Mouse (Mus musculus) heart, embryonic 12.5 days (tissue): ENCODE results near the gene Stk38. TPM values are rescaled to one million over a fixed set of nuclear protein-coding genes. Genes with fewer than 3 reads are reported as not detected.
"Not testable (repeated sequence)": the region's sequence is repeated elsewhere in the genome, so short reads cannot be mapped to it uniquely, and the experiment has no call there.

Source experiments
- ATAC-seq: fragments of 200-750 bp; cut with Nextera tagmentation; 2 replicates; pipeline ENCODE4 v1.8.0; 2017; ENCODE audit warnings: moderate TSS enrichment, moderate library complexity; ENCODE audit not compliant: insufficient number of reproducible peaks, low FRiP score
- H3K27ac ChIP-seq: fragments of 300-500 bp; sonication (generic); 2 replicates; pipeline ENCODE4 v1.5.1; 2016; ENCODE audit warnings: mild to moderate bottlenecking, moderate library complexity; ENCODE audit not compliant: poor library complexity, severe bottlenecking
- H3K27me3 ChIP-seq: fragments of 300-500 bp; sonication (generic); replicated peaks from 2 replicates; pipeline ENCODE4 v1.6.1; 2016; ENCODE audit warnings: mild to moderate bottlenecking, moderate library complexity
- H3K36me3 ChIP-seq: fragments of 300-500 bp; sonication (generic); 2 replicates; pipeline ENCODE4 v1.6.1; 2016; ENCODE audit warnings: mild to moderate bottlenecking, moderate library complexity
- H3K4me1 ChIP-seq: fragments of 300-500 bp; sonication (generic); replicated peaks from 2 replicates; pipeline ENCODE4 v1.6.1; 2016; ENCODE audit warnings: mild to moderate bottlenecking
- H3K4me2 ChIP-seq: fragments of 300-500 bp; sonication (generic); 2 replicates; pipeline ENCODE4 v1.6.1; 2016; ENCODE audit warnings: mild to moderate bottlenecking, moderate library complexity
- H3K4me3 ChIP-seq: fragments of 300-500 bp; sonication (generic); 2 replicates; pipeline ENCODE4 v1.5.1; 2016; ENCODE audit warnings: mild to moderate bottlenecking
- H3K9ac ChIP-seq: fragments of 300-500 bp; sonication (generic); 2 replicates; pipeline ENCODE4 v1.6.1; 2016; ENCODE audit warnings: mild to moderate bottlenecking, moderate library complexity
- H3K9me3 ChIP-seq: fragments of 300-500 bp; sonication (generic); replicated peaks from 2 replicates; pipeline ENCODE4 v1.6.1; 2016; ENCODE audit warnings: mild to moderate bottlenecking, moderate library complexity
- WGBS: fragments of 180-500 bp; shearing (Covaris S2); methylation state at CpG from one replicate; pipeline ENCODE4 v1.1.7; 2016; 5-methylcytosine and 5-hydroxymethylcytosine counted together
- polyA plus RNA-seq: library from polyadenylated mRNA; unstranded; fragments of >200 nt; fragmentation: Nextera tagmentation; extraction: Ambion mirVana; gene quantifications from 2 replicates; pipeline ENCODE4 v1.2.1, GENCODE M21; 2016

The Stk38 gene
- polyA plus RNA-seq, 1 experiment from 2014 or later, result 94.3 TPM

DNA sequence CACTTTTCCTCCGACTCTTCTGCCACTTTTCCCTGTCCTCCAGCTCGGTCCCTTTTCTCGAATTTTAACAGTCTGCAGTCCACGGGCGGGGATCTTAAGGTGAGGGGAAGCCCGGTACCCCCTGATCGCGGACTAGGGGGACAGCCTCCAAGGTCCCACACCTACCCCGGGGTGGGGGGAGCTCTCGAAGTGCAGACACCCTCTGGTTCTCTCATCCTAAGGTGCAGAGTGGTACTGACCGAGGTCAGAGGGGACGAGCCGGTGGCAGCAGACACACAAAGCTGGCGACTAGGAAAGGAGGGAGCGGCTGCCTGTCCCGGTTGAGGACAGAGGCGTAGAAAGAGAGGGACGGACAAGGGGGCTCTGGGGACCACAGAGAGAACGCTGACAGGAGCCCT, 553 bp downstream of the Stk38 start:
- peak; percentile 48 for ATAC-seq
- H3K27ac ChIP-seq, result peak overlapping the region; percentile 86
- peaks cover 3% of the 10 kb centered on the region; the same call in 1 of the 2 replicates for H3K36me3 ChIP-seq
- H3K9me3 ChIP-seq, result no peaks in the 10 kb centered on the region
- peak overlapping the region; percentile 88 for H3K9ac ChIP-seq
- H3K4me3 ChIP-seq, result peak overlapping the region; percentile 75
- peaks cover 26% of the 10 kb centered on the region for H3K4me1 ChIP-seq
- peak overlapping the region; percentile 83 for H3K4me2 ChIP-seq
- H3K27me3 ChIP-seq, result no peaks in the 10 kb centered on the region
- WGBS, result 0% methylated on average over 19 of the region's 19 CpGs

DNA sequence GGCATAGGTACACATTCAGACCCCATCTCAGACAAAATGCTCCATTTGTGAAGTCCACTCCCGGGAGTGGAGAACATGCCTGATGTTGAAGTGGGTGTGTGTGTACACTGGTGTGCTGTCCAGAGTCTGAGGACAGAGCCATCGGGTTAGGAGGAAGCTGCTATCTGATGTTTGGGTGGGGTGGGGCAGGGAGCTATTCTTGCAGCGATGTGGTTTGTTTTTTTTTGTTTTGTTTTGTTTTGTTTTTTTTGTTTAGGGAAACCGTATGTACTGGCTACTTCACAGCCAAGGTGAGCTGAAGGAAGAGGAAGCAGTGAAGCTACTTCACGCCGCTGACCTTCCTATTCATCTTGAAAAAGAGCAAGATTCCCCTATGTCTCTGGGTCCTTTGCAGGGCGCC, 983 bp downstream of the Stk38 start:
- peak overlapping the region; percentile 86 for H3K27ac ChIP-seq
- 0 out of 2 replicates have a peak, but pooled peaks have one; percentile 49 for ATAC-seq
- peaks cover 26% of the 10 kb centered on the region for H3K4me1 ChIP-seq
- WGBS, result 5% methylated on average over 7 of the region's 7 CpGs
- no peaks in the 10 kb centered on the region for H3K27me3 ChIP-seq
- peak overlapping the region; percentile 83 for H3K4me2 ChIP-seq
- peak overlapping the region; percentile 88 for H3K9ac ChIP-seq
- no peaks in the 10 kb centered on the region for H3K9me3 ChIP-seq
- H3K4me3 ChIP-seq, result peak overlapping the region; percentile 75
- H3K36me3 ChIP-seq, result peaks cover 3% of the 10 kb centered on the region; the same call in 1 of the 2 replicates

DNA sequence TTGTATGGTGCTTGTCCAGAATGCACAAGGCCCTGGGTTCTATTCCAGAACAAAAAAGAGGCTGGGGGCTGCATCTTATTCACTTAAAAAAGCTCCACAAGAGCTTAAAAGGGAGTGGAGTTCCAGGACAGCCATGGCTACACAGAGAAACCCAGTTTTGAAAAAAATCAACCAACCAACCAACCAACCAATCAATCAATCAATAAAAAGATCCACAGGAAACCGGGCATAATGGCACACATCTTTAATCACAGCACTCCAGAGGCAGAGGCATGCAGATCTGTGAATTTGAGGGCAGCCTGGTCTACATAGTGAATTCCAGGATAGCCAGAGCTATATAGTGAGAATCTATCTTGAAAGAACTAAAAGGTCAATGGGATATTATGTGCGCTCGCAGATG, 2.8 kb downstream of the Stk38 start:
- Histone ChIP-seq H3K27me3 (no peaks in the 10 kb centered on the region), H3K4me2 (no peak overlapping the region), H3K27ac (no peak overlapping the region), H3K4me1 (peaks cover 26% of the 10 kb centered on the region), H3K36me3 (peaks cover 15% of the 10 kb centered on the region), H3K9ac (no peak overlapping the region), H3K4me3 (no peak overlapping the region), H3K9me3 (no peaks in the 10 kb centered on the region)
- WGBS, result 92% methylated on average over 3 of the region's 3 CpGs
- no peak for ATAC-seq

DNA sequence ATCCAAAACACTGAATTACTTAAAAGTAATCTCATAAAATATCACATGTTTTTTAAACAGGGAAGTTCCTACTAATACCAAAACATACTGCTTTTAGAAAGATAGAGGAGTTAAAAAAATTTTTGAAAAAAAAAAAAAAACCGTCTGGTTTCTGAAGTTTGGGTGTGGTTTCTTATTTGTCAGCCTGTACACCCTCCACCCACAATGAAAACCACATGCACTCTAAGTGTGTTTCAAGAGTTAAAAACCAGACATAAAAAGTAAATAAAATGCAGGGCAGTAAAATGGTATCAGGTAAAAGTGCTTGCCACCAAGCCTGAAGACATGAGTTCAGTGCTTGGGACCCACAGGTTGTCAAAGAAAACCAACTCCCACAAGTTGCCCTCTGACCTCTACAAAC, 4.1 kb downstream of the Stk38 start:
- H3K27ac ChIP-seq, result no peak overlapping the region
- H3K27me3 ChIP-seq, result no peaks in the 10 kb centered on the region
- H3K4me1 ChIP-seq, result peaks cover 26% of the 10 kb centered on the region
- peaks cover 27% of the 10 kb centered on the region for H3K36me3 ChIP-seq
- no peak for ATAC-seq
- WGBS, result 67% methylated on average over 1 of the region's 1 CpGs
- H3K9ac ChIP-seq, result no peak overlapping the region
- no peak overlapping the region for H3K4me3 ChIP-seq
- H3K9me3 ChIP-seq, result no peaks in the 10 kb centered on the region
- no peak overlapping the region for H3K4me2 ChIP-seq

DNA sequence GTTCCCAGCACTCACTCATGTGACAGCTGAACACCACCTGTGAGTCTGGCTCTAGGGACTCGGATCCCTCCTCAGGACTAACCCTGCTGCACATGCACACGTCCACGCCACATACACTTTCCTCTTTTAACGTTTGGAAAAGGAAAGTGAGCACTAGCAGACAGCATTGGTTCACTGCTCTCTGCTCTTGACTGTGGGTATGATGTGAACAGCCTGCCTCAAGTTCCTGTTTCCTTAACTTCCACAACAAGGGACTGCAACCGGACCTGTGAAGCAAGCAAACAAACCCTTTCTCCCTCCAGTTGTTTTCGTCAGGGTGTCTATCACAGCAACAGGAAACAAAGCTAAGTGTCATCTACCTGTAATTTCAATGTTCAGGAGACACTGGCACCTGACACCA, 7.3 kb downstream of the Stk38 start:
- no peak overlapping the region for H3K4me3 ChIP-seq
- no peak for ATAC-seq
- H3K27ac ChIP-seq, result no peak overlapping the region
- 85% methylated on average over 6 of the region's 6 CpGs for WGBS
- H3K27me3 ChIP-seq, result no peaks in the 10 kb centered on the region
- H3K9ac ChIP-seq, result no peak overlapping the region
- H3K36me3 ChIP-seq, result peaks cover 56% of the 10 kb centered on the region
- H3K9me3 ChIP-seq, result no peaks in the 10 kb centered on the region
- H3K4me1 ChIP-seq, result 0 out of 2 replicates have a peak, but pooled peaks cover 9% of the 10 kb centered on the region
- H3K4me2 ChIP-seq, result no peak overlapping the region

DNA sequence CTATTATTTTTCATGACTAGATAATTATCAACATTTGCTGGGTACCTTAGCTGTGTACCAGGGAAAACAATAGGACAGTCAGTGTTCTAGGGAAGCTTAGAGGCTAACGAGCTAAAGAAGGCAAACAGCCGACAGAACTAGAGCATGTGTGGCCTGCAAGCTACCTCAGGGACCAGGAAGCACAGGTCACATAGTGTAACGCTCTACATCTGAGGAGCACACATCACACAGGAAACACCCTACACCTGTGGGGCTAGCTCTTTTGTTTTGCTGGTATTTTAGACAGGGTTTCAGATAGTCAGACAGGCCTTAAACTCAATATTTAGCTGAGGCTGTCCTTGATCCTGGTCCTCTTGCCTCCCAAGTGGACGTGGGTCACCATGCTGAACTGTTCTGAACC, 13.2 kb downstream of the Stk38 start:
- peaks cover 18% of the 10 kb centered on the region for H3K4me1 ChIP-seq
- no peaks in the 10 kb centered on the region for H3K27me3 ChIP-seq
- no peak overlapping the region for H3K9ac ChIP-seq
- H3K4me3 ChIP-seq, result no peak overlapping the region
- no peaks in the 10 kb centered on the region for H3K9me3 ChIP-seq
- H3K36me3 ChIP-seq, result peaks cover 73% of the 10 kb centered on the region
- 97% methylated on average over 4 of the region's 4 CpGs for WGBS
- H3K4me2 ChIP-seq, result no peak overlapping the region
- no peak overlapping the region for H3K27ac ChIP-seq
- ATAC-seq, result no peak

DNA sequence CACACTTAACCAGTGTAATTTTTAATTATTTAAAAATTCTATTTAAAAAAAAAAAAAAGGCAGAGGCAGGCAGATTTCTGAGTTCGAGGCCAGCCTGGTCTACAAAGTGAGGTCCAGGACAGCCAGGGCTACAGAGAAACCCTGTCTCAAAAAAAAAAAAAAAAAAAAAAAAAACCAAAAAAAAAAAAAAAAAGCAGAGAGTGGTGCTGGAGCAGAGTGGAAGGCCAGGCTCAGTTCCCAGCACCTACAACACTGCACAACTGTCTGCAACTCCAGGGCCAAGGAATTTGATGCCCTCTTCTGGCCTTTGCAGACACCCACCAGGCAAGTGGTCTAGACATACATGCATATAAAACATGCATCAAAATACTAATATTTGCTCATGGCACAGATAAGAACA, 14.8 kb downstream of the Stk38 start:
- H3K36me3 ChIP-seq, result peaks cover 72% of the 10 kb centered on the region
- H3K27me3 ChIP-seq, H3K9ac ChIP-seq, H3K9me3 ChIP-seq, H3K4me3 ChIP-seq, ATAC-seq, H3K27ac ChIP-seq, H3K4me2 ChIP-seq: not testable (repeated sequence)
- 86% methylated on average over 1 of the region's 1 CpGs for WGBS
- H3K4me1 ChIP-seq, result peaks cover 18% of the 10 kb centered on the region

DNA sequence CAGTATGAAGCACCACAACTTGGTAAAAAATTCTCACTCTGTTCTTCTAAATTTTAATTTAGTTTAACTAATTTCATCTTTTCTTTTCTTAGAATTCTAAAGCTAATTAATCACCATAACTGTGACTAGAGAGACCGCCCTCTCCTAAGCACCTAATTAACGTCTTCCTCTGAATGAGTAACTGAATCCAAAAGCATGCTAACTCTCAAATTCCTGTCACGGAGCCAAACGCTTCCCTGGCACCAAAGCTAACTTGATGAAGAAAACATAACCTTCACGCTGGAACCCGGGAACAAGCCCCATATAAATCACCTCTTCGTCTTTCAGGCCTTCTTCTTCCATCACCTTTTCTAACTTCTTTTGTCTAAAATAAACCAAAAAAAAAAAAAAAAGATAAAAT, 15.7 kb downstream of the Stk38 start:
- peaks cover 73% of the 10 kb centered on the region for H3K36me3 ChIP-seq
- no peak overlapping the region for H3K4me2 ChIP-seq
- WGBS, result 74% methylated on average over 7 of the region's 7 CpGs
- no peaks in the 10 kb centered on the region for H3K27me3 ChIP-seq
- no peak for ATAC-seq
- H3K27ac ChIP-seq, result no peak overlapping the region
- no peak overlapping the region for H3K9ac ChIP-seq
- no peak overlapping the region for H3K4me3 ChIP-seq
- H3K9me3 ChIP-seq, result no peaks in the 10 kb centered on the region
- H3K4me1 ChIP-seq, result peaks cover 18% of the 10 kb centered on the region

DNA sequence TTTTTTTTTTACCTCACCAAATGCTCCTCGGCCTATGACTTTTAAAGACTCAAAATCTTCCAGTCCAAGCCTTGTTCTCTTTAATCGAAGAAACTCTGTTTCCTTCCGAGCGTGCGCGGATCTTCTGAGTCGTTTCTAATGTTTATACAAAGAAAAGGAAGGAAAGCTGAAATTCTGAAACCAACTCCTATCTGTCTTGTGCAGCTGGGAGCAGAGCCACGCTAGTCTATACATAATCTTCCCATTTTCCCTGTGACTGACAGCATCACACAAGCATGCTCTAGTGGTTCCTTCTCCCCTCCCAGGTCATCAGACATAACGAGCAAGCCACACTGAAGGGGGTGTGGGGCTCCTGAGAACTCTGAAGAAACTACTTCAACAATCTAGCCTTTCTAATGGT, 16.5 kb downstream of the Stk38 start:
- Histone ChIP-seq H3K4me1 (peaks cover 18% of the 10 kb centered on the region), H3K4me3 (no peak overlapping the region), H3K27ac (peak overlapping the region; percentile 25; the same call in 1 of the 2 replicates), H3K9me3 (no peaks in the 10 kb centered on the region), H3K9ac (no peak overlapping the region), H3K36me3 (peaks cover 74% of the 10 kb centered on the region), H3K27me3 (no peaks in the 10 kb centered on the region), H3K4me2 (no peak overlapping the region)
- ATAC-seq, result no peak
- 74% methylated on average over 9 of the region's 9 CpGs for WGBS

DNA sequence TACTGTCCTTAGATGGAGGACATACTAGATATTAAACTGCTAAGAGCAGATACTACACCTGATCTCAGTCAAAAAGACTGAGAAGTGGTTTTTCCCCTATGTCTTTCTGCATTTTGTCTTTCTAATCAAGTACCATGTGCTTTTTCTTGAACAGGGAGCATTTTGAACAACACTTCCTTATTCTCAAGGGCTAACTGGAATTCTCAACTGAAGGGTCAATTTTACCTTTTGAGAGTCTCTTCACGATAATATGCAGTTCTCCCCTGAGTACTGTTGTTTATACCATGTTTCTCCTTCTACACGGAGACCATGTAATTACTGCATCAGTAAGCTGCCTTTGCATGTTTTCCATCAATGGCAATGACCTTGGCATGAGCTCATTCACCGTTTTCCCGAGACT, 17.7 kb downstream of the Stk38 start:
- H3K4me3 ChIP-seq, result no peak overlapping the region
- no peak for ATAC-seq
- H3K27ac ChIP-seq, result no peak overlapping the region
- no peaks in the 10 kb centered on the region for H3K9me3 ChIP-seq
- no peaks in the 10 kb centered on the region for H3K27me3 ChIP-seq
- no peak overlapping the region for H3K9ac ChIP-seq
- H3K4me1 ChIP-seq, result peaks cover 18% of the 10 kb centered on the region
- WGBS, result 44% methylated on average over 4 of the region's 4 CpGs
- peaks cover 78% of the 10 kb centered on the region for H3K36me3 ChIP-seq
- no peak overlapping the region for H3K4me2 ChIP-seq

DNA sequence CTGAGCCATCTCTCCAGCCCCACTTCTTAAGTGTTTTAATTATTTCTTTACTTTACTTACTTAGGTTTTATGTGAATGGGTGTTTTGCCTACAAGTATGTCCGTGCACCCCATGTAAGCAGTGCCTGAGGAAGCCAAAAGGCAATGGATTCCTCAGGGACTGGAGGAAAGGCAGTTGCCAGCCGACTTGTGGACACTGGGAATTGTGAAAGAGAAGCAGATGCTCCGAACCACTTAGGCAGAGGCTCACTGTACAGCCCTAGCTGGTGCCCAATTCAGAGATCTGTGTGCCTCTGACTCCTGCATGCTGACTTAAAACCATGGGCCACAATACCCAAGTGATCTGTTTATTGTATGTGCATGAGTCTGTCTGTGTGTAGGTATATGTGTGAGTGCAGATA, 18.8 kb downstream of the Stk38 start:
- Histone ChIP-seq H3K27me3 (no peaks in the 10 kb centered on the region), H3K4me1 (peaks cover 18% of the 10 kb centered on the region), H3K4me3 (no peak overlapping the region), H3K9ac (no peak overlapping the region), H3K4me2 (no peak overlapping the region), H3K27ac (no peak overlapping the region), H3K36me3 (peaks cover 80% of the 10 kb centered on the region), H3K9me3 (no peaks in the 10 kb centered on the region)
- ATAC-seq, result no peak
- 85% methylated on average over 3 of the region's 3 CpGs for WGBS

DNA sequence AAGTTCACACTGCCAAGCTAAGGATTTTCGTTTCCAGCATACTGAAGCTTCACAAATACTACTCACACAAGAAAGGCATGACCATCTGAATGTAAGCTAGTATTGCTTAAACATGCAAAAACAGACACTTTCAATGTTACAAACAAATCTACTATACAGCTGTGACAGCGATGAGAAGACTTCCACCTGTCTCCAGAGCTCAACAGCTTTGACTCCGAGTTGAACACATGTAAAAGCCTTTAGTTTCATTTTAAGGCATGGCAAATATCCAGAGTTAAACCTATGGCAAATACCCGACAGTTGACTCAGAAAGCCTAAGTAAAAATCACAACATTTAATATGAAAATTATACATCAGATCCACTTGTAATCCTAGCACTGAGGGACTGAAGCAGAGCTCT, 19.5 kb downstream of the Stk38 start:
- Histone ChIP-seq H3K9ac (no peak overlapping the region), H3K4me1 (peaks cover 18% of the 10 kb centered on the region), H3K36me3 (peaks cover 81% of the 10 kb centered on the region), H3K27me3 (no peaks in the 10 kb centered on the region), H3K27ac (no peak overlapping the region), H3K4me2 (no peak overlapping the region), H3K9me3 (no peaks in the 10 kb centered on the region), H3K4me3 (no peak overlapping the region)
- WGBS, result 90% methylated on average over 4 of the region's 4 CpGs
- no peak for ATAC-seq
